Mouse (Mus musculus): Measurements from ENCODE around the gene Col7a1. TPM values are rescaled to one million over a fixed set of nuclear protein-coding genes. Genes with fewer than 3 reads are reported as not detected.

Gene Col7a1
- total RNA-seq (2021), result 1 to 10 TPM; 5.0 TPM
- long read RNA-seq, experiment 1, partial matches to known transcripts, result 1 of 2 reads
- long read RNA-seq, experiment 1, other reads (novel, unspliced or antisense), result 1 of 2 reads
- long read RNA-seq, experiment 2, result 0 reads

DNA sequence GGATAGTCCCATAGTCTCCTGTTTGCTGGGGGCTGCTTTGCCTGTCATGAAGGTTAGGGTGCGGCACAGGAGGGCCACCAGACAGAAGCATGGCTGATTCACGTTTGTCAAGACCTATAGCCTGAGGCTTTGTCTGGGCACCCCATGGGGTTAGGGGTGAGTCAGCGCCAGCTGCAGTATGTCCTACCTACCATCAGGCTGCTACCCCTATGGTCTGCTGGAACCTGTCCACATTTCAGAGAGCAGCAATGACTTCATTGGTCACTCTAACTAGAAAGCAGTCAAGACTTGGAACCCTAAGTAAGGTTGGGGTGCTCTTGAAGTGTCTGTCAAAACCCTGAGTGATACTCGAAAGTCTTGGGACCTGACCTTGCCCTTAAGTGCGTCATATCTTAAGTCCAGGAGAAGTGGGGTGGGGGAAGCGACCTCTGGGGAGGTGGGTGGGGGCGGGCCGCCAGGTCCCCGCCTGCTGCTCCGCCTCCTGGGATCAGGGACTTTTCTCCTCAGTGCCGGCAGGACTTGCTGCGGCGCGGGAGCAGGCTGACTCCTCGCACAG is at the start of gene Col7a1:
Gene Col7a1, plus strand, starts transcription at position 506 of the 556 bp plus-strand sequence.
- no peak for DNase-seq (ENCODE audit: low spot score in 2 of 2)

DNA sequence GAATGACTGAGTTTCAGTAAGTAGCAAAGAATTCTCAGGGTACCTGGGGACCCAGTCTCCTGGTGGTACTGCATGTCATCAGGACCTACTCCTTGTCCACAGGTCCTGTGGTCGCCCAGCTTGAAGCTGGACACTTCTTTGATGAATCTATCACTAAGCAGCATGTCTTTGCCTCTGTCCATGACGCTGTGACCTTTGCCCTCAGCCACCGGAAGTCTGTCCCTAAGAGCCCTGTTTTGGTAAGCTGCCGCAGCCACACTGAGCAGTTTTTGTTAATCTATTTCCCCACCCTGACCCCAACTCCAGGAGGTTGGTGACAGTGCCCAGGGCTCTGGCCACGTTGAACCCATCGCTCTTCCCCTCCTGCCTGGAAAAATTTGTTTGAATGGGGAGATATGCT is 41.1 kb upstream of the Col7a1 start:
- DNase-seq (ENCODE audit: low spot score in 2 of 2), result no peak

DNA sequence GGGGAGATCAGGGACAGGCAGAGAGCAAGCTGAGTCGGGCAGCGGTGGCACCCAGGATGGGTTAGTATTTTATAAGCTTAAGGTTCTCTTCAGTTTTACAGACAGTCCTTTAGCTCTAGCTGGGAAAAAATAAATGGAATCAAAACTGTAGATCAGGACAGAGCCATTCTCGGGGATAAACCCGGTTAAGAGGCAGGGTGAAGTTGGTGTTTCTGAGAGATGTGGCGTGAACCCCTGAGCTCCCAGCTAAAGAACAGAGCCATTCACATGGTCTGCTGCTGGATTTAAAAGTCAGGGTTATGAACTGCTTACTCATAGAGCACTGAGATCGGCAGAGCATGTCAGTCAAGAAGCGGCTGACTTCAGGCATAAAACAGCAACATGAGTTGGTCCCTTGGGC is 40.2 kb upstream of the Col7a1 start:
- DNase-seq (ENCODE audit: low spot score in 2 of 2), result no peak

DNA sequence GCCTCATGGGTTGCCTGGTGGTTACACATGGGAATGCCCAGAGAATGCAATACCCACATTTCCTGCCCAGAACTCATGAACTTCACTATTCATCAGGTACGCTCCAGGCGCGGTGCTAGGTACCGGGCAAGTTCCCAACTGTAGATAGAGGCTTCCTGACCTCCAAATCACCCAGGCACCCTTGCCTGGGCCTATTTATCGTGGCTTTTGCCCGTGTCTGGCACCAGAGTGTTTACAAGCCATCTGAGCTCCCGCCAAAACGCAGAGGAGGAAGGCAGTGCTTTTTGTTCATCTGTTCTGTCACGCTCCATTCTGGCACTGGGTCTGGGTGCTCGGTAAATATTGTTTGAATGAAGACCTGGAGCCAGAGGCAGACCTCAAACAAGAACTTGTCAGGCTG is 39.8 kb upstream of the Col7a1 start:
- DNase-seq (ENCODE audit: low spot score in 2 of 2), result peak; percentile 19 to 57

DNA sequence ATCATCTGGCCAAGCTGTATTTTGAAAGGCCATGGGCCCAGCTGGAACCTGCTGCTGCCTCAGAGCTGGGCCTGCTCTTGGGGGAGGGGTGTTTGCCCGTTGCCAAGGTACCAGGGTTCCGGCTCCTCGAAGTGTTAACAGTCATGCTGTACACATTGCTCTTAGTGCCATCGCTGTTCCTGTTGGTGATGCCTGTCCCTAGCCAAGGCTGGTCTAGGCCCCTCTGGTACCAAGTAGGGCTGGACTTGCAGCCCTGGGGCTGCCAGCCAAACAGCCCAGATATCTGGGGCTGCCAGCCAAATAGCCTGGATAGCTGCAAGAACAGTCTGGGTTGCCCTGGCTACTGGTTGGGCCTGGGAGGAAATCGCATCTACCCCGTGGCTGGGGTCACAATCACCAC is 38.9 kb upstream of the Col7a1 start, which contains the start of gene Tmem89:
Gene Tmem89, plus strand, starts transcription at position 129 of the 400 bp plus-strand sequence.
- DNase-seq (ENCODE audit: low spot score in 2 of 2), result peak; percentile 66 to 80

DNA sequence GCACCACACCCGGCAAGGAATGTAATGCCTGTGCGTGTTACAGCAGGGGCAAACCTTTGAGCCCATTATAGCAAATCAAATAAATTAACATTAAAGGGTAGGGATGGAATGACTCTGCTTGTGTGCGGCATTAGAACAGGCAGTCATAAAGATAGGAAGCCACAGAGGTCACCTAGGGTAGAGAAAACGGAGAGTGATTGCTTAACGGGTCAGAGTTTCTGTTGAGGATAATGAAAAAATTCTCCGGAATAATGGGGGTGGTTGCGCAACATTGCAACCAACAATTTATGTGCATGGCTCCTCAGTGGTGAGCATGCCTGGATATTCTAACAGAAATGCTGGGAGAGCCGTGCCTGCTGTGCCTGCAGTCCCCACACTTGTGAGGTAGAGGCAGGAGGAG is 27.5 kb upstream of the Col7a1 start:
- no peak for DNase-seq (ENCODE audit: low spot score in 2 of 2)

DNA sequence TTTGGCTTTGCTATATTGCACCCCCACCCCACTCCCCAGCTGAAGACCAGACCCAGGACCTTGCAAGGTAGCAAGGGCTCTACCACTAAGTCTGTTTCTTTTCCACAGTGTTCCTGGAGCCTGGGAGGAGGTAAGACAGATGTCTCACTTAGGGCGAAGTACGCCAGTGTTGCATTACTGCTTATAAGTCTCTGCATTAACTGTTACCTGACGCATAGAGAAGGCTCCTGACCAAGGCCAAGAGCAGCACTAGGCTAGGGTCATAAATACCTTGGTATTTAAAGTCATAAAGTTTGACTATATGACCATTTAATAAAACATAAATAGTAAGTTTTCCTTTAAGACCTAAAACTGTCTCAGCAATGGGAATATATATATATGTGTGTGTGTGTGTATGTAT is 25.0 kb upstream of the Col7a1 start:
- DNase-seq (ENCODE audit: low spot score in 2 of 2), result no peak

DNA sequence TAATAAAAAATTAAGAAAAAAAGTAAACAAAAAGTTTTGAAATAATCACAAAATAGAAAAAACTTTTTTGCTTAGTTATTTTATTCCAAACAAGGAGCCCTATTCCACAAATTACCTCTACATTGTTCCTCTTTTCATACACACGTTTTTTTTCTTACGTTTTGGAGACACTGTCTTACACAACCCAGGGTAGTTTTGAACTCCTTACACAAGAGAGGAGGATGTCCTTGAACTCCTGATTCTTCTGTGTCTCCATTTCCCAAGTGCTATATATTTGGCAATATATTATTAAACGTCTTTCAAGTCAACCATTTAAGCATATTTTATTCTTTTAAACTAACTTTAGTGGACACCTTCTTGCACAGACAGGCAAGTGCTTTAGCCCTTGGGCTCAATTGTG is 17.4 kb upstream of the Col7a1 start:
- DNase-seq (ENCODE audit: low spot score in 2 of 2), result no peak

DNA sequence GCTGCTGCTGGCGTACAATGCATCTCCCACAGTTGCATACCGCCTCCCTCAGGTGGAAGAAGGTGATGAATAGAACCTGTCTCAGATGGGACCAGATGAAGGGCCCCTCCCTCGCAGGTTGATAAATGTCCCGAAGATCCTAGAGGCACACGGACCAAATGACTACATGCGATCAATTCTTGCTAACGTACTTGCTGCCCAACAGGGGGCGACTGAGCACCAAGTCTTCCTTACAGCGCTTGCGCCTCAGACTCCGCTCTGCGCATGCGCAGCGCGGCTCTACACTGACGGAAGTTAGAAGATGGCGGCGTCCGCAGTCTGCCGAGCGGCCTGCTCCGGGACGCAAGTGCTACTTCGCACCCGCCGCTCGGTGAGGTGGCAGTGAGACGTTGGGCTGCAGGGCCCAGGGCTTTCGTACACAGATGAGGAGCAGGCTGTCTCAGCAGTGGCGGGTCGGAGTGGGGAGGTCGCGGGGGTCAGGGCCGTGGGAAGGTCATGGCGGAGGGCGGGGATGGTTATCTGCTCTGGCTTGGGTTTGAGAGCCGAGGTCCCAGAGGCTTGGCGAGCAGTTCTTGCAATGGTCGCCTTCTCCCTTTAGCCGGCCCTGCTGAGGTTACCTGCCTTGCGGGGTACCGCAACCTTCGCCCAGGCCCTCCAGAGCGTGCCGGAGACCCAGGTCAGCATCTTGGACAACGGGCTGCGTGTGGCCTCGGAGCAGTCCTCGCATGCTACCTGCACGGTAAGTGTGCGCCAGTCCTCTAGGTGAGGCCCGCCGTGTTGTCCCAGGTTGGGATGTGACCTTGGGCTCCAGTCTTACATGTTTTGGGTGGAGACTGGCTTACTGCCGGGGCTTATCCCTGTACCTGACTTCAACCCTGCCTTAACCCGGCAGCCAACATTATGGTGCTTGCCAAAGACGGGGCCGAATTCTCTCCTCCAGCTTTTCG is 16.7 kb upstream of the Col7a1 start, which contains the start of gene Uqcrc1:
Gene Uqcrc1, plus strand, starts transcription at position 216 of the 947 bp plus-strand sequence.
- DNase-seq (ENCODE audit: low spot score in 2 of 2), result peak; percentile 96

DNA sequence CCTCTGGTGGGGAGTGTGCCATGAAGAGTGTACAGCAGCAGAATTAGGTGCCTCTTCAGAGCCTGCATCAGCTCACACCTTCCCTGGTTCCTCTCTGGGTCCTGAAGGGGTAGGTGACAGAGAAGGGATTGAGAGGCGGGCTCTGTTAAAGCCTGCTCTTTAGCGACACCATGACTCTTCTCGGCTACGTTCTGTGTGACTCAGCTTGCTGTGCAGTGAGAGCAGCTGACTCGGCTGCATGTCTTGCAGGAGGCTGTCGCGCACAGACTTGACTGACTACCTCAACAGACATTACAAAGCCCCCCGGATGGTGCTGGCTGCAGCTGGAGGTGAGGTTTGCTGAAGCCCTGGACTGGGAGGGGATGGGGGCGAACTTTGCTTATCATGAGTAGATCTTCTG is 8.3 kb upstream of the Col7a1 start:
- DNase-seq (ENCODE audit: low spot score in 2 of 2), result no peak

DNA sequence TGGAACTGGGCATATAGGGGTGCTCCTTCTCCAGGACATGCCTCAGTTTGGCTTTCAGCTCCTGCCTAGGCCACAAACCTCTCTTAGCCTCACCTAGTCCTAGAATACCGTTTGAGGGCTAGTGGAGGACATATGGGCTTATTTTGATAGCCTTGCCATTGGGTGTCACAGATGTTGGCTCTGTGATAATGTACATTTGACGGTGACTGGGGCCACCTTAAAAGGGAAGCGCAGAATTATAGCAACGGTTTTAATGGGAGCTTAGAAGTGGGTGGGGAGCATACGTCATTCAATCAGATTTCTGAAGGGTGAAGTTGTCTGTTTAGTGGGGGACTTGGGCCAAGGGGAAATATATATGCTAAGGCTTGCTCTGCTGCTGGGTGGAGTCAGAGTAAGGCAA is 7.8 kb upstream of the Col7a1 start:
- DNase-seq (ENCODE audit: low spot score in 2 of 2), result no peak

DNA sequence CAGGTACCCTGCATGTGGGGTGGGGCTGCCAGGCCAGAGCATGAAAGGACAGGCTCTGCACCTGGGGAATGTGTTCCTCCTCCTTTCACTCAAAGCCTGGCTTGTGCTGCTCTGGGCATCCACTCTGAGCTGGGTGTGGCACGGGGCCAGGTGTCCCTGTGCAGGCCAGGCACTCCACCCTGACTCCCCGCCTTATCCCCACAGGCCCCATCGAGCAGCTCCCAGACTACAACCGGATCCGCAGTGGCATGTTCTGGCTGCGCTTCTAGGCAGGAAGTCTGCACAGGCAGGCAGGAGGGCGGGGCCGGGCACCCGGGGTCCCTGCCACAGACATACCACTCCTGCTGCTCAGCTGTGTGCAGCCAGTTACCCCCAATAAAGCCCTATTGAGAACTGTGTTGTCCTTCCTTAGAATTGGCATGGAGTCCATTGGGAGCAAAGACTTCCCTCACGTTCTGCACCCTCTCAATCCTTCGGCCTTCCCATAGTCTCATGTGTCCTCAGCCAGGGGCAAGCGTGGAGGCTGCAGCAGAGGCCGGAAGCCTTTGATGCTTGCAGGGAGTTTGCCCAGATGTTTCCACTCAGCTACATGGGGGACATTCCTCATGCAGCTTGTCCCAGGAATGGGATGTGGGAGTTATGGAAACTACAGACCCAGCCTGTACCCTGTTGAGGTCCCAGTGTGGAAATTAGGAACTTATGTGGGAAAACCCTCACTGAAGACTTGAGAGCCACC is 4.0 kb upstream of the Col7a1 start:
- DNase-seq (ENCODE audit: low spot score in 2 of 2), result no peak

DNA sequence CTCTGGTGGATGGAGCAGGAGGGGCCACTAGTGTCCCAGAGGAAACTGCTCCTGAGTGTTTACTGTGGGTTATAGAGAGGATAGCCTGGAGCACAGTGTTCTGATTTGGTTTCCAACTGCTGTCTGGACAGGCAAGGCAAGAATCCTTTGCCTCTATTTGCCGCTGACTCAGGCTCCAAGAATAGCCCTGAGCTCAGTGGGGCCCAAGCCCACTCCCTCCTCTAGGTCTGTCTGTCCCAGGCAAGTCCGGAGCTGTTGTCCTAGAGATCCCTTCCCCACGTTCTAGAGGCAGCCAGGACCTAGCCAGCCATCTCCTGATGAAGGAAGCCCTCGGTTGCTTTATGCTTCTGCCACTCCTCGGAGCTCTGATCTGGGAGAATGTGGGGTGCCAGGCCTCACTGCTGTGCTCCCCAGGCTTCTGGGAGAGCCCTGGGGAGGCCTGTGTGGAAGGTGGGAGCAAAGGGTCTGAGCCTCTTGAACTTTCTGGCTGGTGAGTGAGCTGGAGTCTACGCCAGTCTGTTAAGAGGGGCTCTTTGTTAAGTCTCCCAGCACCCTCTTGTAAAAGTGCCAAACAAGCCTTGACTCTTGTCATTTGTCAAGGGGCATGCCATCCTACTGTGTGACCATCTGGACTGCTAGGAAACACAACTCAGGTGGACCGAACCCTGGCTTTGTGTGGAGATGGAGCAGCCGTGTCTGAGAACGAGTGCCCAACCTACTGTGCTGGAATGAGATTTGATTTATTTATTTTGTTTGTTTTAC is 3.2 kb upstream of the Col7a1 start:
- DNase-seq (ENCODE audit: low spot score in 2 of 2), result no peak

DNA sequence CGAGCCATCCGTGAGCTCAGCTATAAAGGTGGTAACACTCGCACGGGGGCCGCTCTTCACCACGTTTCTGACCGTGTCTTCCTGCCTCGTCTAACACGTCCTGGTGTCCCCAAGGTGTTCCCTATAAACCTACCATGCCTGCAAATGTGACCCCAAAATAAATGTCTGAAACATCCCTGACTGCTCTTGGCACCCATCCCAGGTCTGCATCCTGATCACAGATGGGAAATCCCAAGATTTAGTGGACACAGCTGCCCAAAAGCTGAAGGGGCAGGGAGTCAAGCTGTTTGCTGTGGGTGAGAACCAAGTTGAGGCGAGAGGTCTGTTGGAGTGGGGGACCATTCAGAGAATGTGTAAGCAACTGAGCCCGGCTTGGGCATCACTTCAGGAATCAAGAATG is 1.9 kb downstream of the Col7a1 start:
- no peak for DNase-seq (ENCODE audit: low spot score in 2 of 2)

DNA sequence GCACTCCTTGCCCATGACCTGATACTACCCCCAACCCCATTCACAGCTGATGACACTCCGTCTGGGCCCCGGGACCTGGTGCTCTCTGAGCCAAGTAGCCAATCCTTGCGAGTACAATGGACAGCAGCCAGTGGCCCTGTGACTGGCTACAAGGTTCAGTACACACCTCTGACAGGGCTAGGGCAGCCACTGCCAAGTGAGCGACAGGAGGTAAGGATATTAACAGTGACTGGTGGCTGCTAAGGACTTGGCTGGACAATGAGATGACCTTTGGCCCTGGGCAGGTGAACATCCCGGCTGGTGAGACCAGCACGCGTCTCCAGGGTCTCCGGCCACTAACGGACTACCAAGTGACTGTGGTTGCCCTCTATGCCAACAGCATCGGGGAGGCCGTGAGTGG is 2.5 kb downstream of the Col7a1 start:
- no peak for DNase-seq (ENCODE audit: low spot score in 2 of 2)

DNA sequence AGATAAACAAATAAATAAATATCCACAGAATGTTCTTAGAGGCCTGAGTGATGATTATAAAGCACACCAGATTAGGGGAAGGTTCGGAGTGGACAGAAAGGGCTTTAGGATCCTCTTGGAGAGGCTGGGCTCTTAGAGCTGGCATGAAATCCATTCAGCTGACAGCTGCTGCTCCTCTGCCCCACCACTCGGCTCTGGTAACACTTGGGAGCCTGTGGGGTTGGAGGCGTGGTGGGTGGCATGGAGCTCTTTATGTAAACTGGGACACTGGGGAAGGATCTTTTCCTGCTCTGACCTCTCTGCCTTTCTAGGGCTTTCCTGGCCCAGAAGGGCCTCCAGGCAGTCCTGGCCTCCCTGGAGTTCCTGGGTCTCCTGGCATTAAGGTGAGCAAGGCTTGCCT is 10.2 kb downstream of the Col7a1 start:
- no peak for DNase-seq (ENCODE audit: low spot score in 2 of 2)

DNA sequence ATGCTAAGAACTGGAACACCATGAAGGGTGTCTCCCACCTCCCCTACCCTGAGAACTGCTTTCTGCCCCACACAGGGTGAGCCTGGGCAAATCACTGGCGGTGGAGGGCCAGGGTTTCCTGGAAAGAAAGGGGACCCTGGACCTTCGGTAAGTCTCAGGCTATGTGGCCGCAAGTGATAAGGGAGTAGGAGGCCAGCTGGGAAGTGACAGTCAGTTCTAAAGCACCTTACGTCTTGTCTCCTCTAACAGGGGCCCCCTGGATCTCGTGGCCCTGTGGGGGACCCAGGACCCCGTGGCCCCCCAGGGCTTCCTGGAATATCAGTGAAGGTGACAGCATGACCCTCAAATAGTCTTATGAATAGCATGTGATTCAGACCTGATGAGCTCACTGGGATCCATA is 11.0 kb downstream of the Col7a1 start:
- no peak for DNase-seq (ENCODE audit: low spot score in 2 of 2)

DNA sequence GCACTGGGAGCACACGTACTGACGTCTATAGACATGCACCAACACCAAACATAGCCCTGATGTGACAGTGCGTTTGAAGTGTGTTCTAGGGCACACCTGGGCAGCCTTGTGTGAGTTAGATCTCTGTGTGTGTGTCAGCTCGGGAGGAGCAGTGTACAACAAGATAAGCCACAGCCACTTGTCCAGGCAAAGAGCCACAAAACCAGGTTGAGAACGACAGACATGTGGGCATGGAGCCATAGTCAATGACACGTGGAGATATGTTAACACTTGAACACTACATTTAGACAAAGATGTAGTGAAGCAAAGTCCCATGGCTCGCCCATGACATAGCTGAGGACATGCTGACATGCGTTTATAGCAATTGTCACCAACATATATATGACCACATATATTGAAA is 17.2 kb downstream of the Col7a1 start:
- DNase-seq (ENCODE audit: low spot score in 2 of 2), result no peak

DNA sequence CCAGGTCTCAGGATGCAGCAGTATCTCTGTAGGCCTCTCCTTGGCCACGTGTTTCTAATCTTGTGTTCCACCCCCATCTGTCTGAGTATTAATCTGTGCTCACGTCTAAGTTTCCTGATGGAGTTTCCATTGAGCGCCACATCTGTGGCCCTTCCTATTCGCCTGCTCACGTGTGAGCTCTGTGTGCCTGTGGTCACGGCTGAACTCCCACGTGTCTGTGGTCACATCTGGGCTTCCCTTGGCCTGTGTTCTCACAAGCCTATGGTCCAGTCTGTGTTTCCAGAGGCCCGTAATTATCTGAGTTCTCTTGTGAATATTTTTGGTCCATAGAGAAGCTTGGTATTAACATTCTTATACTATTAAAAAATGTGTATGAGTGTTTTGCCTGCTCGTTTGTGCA is 23.1 kb downstream of the Col7a1 start:
- no peak for DNase-seq (ENCODE audit: low spot score in 2 of 2)

DNA sequence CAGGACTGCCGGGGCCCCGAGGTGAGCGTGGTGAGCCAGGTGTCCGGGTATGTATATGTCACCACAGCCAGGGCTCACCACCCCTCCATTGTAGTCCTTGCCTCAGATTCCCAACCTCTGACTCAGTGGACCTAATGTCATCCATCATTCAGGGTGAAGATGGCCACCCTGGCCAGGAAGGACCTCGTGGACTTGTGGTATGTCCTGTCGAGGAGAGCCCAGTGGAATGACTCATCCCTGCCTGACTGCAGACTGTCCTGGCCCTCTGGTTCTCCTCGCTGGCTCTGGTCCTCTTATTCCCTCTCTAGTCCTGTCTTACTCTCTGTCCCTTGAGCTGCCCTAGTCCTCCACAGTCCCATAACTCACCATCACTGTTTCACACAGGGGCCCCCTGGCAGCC is 24.6 kb downstream of the Col7a1 start:
- no peak for DNase-seq (ENCODE audit: low spot score in 2 of 2)

DNA sequence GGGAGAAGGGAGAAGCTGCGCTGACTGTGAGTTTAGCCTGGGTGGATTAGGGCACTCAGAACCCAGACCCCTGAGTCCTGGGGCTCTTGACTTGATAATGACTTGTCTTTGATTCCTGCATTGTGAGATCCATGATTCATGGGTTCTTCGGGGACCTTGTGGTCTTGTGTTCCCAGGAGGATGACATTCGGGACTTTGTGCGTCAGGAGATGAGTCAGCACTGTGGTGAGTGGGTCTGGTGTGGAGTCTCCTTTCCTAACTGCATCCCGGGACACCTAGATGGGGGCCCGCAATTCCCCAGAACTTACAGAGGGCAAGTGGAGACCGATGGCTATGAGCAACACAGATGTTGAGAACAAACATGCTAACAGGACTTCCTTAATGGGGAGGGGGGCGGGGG is 29.1 kb downstream of the Col7a1 start:
- no peak for DNase-seq (ENCODE audit: low spot score in 2 of 2)
